Mouse (Mus musculus): ENCODE results near the gene Pdc. TPM values are rescaled to one million over a fixed set of nuclear protein-coding genes. Genes with fewer than 3 reads are reported as not detected.
"Not testable (repeated sequence)": the region's sequence is repeated elsewhere in the genome, so short reads cannot be mapped to it uniquely, and the experiment has no call there.

Gene Pdc
- polyA plus RNA-seq (2014; fragmentation: Nextera tagmentation; extraction: Ambion mirVana): not detected in 2 replicates

- H3K4me1 ChIP-seq (ENCODE audit: control insufficient read depth, insufficient read depth, low read length): no peaks in the 10 kb centered on the region
- no peaks in the 10 kb centered on the region for H3K36me3 ChIP-seq (ENCODE audit: control insufficient read depth, insufficient read depth, low read length)
- no peaks in the 10 kb centered on the region for H3K9me3 ChIP-seq (ENCODE audit: control insufficient read depth, low read length)
- H3K4me3 ChIP-seq (ENCODE audit: low read length): no peak within 1 kb of the TSS
- WGBS: 95% methylated on average over 1 of the region's 1 CpGs
- H3K27me3 ChIP-seq (ENCODE audit: control insufficient read depth, insufficient read depth, low read length): no peaks in the 10 kb centered on the region
- no peak within 1 kb of the TSS for H3K4me2 ChIP-seq (replicated peaks; ENCODE audit: low read depth, low read length)
- H3K27ac ChIP-seq (ENCODE audit: low read depth, low read length): no peak within 1 kb of the TSS
- ATAC-seq (ENCODE audit: low FRiP score, low TSS enrichment): no peak
- no peak within 1 kb of the TSS for H3K9ac ChIP-seq (ENCODE audit: low read depth, low read length)
Measured at GRCm38 (mm10) chr1:150319205-150319604, at the start of gene Pdc. Gene Pdc, plus strand, starts transcription at chr1:150319417.

GRCm38 (mm10) chr1:150294051-150294450 lies 25.2 kb upstream of the Pdc start:
- H3K36me3 ChIP-seq (ENCODE audit: control insufficient read depth, insufficient read depth, low read length); ATAC-seq (ENCODE audit: low FRiP score, low TSS enrichment); H3K4me1 ChIP-seq (ENCODE audit: control insufficient read depth, insufficient read depth, low read length); H3K4me3 ChIP-seq (ENCODE audit: low read length); H3K9ac ChIP-seq (ENCODE audit: low read depth, low read length); H3K27me3 ChIP-seq (ENCODE audit: control insufficient read depth, insufficient read depth, low read length); H3K9me3 ChIP-seq (ENCODE audit: control insufficient read depth, low read length); H3K27ac ChIP-seq (ENCODE audit: low read depth, low read length); H3K4me2 ChIP-seq (replicated peaks; ENCODE audit: low read depth, low read length): not testable (repeated sequence)
- WGBS: 87% methylated on average over 3 of the region's 3 CpGs

- Histone ChIP-seq H3K4me2 (replicated peaks; ENCODE audit: low read depth, low read length) (no peak overlapping the region), H3K27me3 (ENCODE audit: control insufficient read depth, insufficient read depth, low read length) (no peaks in the 10 kb centered on the region), H3K36me3 (ENCODE audit: control insufficient read depth, insufficient read depth, low read length) (no peaks in the 10 kb centered on the region), H3K4me3 (ENCODE audit: low read length) (no peak overlapping the region), H3K9ac (ENCODE audit: low read depth, low read length) (no peak overlapping the region), H3K4me1 (ENCODE audit: control insufficient read depth, insufficient read depth, low read length) (no peaks in the 10 kb centered on the region), H3K9me3 (ENCODE audit: control insufficient read depth, low read length) (no peaks in the 10 kb centered on the region), H3K27ac (ENCODE audit: low read depth, low read length) (no peak overlapping the region)
- 61% methylated on average over 1 of the region's 1 CpGs for WGBS
- no peak; the same call in 1 of the 2 replicates for ATAC-seq (ENCODE audit: low FRiP score, low TSS enrichment)
Measured at GRCm38 (mm10) chr1:150307599-150307998, 11.6 kb upstream of the Pdc start.

GRCm38 (mm10) chr1:150335111-150335510 lies 15.9 kb downstream of the Pdc start:
- ATAC-seq (ENCODE audit: low FRiP score, low TSS enrichment): no peak
- Histone ChIP-seq H3K27ac (ENCODE audit: low read depth, low read length) (no peak overlapping the region), H3K9ac (ENCODE audit: low read depth, low read length) (no peak overlapping the region), H3K9me3 (ENCODE audit: control insufficient read depth, low read length) (no peaks in the 10 kb centered on the region), H3K4me1 (ENCODE audit: control insufficient read depth, insufficient read depth, low read length) (no peaks in the 10 kb centered on the region), H3K36me3 (ENCODE audit: control insufficient read depth, insufficient read depth, low read length) (no peaks in the 10 kb centered on the region), H3K4me3 (ENCODE audit: low read length) (no peak overlapping the region), H3K27me3 (ENCODE audit: control insufficient read depth, insufficient read depth, low read length) (no peaks in the 10 kb centered on the region), H3K4me2 (replicated peaks; ENCODE audit: low read depth, low read length) (no peak overlapping the region)
- 61% methylated on average over 2 of the region's 2 CpGs for WGBS

GRCm38 (mm10) chr1:150360864-150361263 lies 41.6 kb downstream of the Pdc start:
- no peak overlapping the region for H3K27ac ChIP-seq (ENCODE audit: low read depth, low read length)
- WGBS: 89% methylated on average over 1 of the region's 1 CpGs
- H3K36me3 ChIP-seq (ENCODE audit: control insufficient read depth, insufficient read depth, low read length): peaks cover 22% of the 10 kb centered on the region; the same call in 1 of the 2 replicates
- H3K4me2 ChIP-seq (replicated peaks; ENCODE audit: low read depth, low read length): no peak overlapping the region
- no peaks in the 10 kb centered on the region for H3K4me1 ChIP-seq (ENCODE audit: control insufficient read depth, insufficient read depth, low read length)
- H3K9ac ChIP-seq (ENCODE audit: low read depth, low read length): no peak overlapping the region
- no peaks in the 10 kb centered on the region for H3K9me3 ChIP-seq (ENCODE audit: control insufficient read depth, low read length)
- no peak overlapping the region for H3K4me3 ChIP-seq (ENCODE audit: low read length)
- ATAC-seq (ENCODE audit: low FRiP score, low TSS enrichment): no peak
- no peaks in the 10 kb centered on the region for H3K27me3 ChIP-seq (ENCODE audit: control insufficient read depth, insufficient read depth, low read length)

GRCm38 (mm10) chr1:150372895-150373294 lies 53.7 kb downstream of the Pdc start:
- H3K27ac ChIP-seq (ENCODE audit: low read depth, low read length): no peak overlapping the region
- H3K4me3 ChIP-seq (ENCODE audit: low read length): no peak overlapping the region
- WGBS: 90% methylated on average over 3 of the region's 3 CpGs
- no peak overlapping the region for H3K9ac ChIP-seq (ENCODE audit: low read depth, low read length)
- no peak overlapping the region for H3K4me2 ChIP-seq (replicated peaks; ENCODE audit: low read depth, low read length)
- H3K36me3 ChIP-seq (ENCODE audit: control insufficient read depth, insufficient read depth, low read length): peaks cover 13% of the 10 kb centered on the region
- no peaks in the 10 kb centered on the region for H3K9me3 ChIP-seq (ENCODE audit: control insufficient read depth, low read length)
- no peak for ATAC-seq (ENCODE audit: low FRiP score, low TSS enrichment)
- no peaks in the 10 kb centered on the region for H3K27me3 ChIP-seq (ENCODE audit: control insufficient read depth, insufficient read depth, low read length)
- H3K4me1 ChIP-seq (ENCODE audit: control insufficient read depth, insufficient read depth, low read length): no peaks in the 10 kb centered on the region

GRCm38 (mm10) chr1:150374247-150374646 lies 55.0 kb downstream of the Pdc start:
- Histone ChIP-seq H3K27ac (ENCODE audit: low read depth, low read length) (no peak overlapping the region), H3K27me3 (ENCODE audit: control insufficient read depth, insufficient read depth, low read length) (no peaks in the 10 kb centered on the region), H3K9ac (ENCODE audit: low read depth, low read length) (no peak overlapping the region), H3K9me3 (ENCODE audit: control insufficient read depth, low read length) (no peaks in the 10 kb centered on the region), H3K4me3 (ENCODE audit: low read length) (no peak overlapping the region), H3K4me2 (replicated peaks; ENCODE audit: low read depth, low read length) (no peak overlapping the region), H3K36me3 (ENCODE audit: control insufficient read depth, insufficient read depth, low read length) (peaks cover 17% of the 10 kb centered on the region), H3K4me1 (ENCODE audit: control insufficient read depth, insufficient read depth, low read length) (no peaks in the 10 kb centered on the region)
- no peak for ATAC-seq (ENCODE audit: low FRiP score, low TSS enrichment)
- 88% methylated on average over 2 of the region's 2 CpGs for WGBS

Other genes with a start within 250 kb of the Pdc start
- gene Ptgs2, start 219.4 kb upstream of the Pdc start, polyA plus RNA-seq (2014; fragmentation: Nextera tagmentation; extraction: Ambion mirVana): 0.59 and 0.95 TPM in 2 replicates
- gene Tpr, start 73.4 kb downstream of the Pdc start, polyA plus RNA-seq (2014; fragmentation: Nextera tagmentation; extraction: Ambion mirVana): 188 and 196 TPM in 2 replicates
- 35.5 and 36.1 TPM in 2 replicates for gene Odr4, start 73.7 kb downstream of the Pdc start, polyA plus RNA-seq (2014; fragmentation: Nextera tagmentation; extraction: Ambion mirVana)
- 0.87 and 0.89 TPM in 2 replicates for gene Prg4, start 146.7 kb downstream of the Pdc start, polyA plus RNA-seq (2014; fragmentation: Nextera tagmentation; extraction: Ambion mirVana)

Data from kidney, embryonic 14.5 days (tissue).